Mouse (Mus musculus): ENCODE measurements around the gene Olfr461.

- TF ChIP-seq CTCF (IDR thresholded peaks at IDR 0.05; ENCODE audit: borderline replicate concordance, extremely low read depth, insufficient read depth, insufficient read length) (no peak), POLR2A (IDR thresholded peaks at IDR 0.05; ENCODE audit: borderline replicate concordance, extremely low read depth, insufficient read depth, insufficient read length, poor library complexity, severe bottlenecking) (no peak)
Observed at GRCm38 (mm10) chr6:40573618-40574017, 18.8 kb upstream of the Olfr461 start.
